Mouse (Mus musculus): ENCODE data around the gene Rgs9bp.

GRCm38 (mm10) chr7:35599492-35599891, 14.1 kb upstream of the Rgs9bp start:
- TF ChIP-seq CHD2 (IDR thresholded peaks at IDR 0.05; ENCODE audit: low read depth, low read length) = no peak
- TF ChIP-seq ZNF384 (IDR thresholded peaks at IDR 0.05; ENCODE audit: low read depth, low read length) = no peak
- no peak for TF ChIP-seq ZC3H11A (IDR thresholded peaks at IDR 0.05; ENCODE audit: borderline replicate concordance, low read depth, low read length)
- no peak for TF ChIP-seq MAFK (IDR thresholded peaks at IDR 0.05; ENCODE audit: insufficient read depth, low read depth, low read length)
- no peak for TF ChIP-seq HCFC1 (IDR thresholded peaks at IDR 0.05; ENCODE audit: borderline replicate concordance, insufficient read depth, low read length)
